Mouse (Mus musculus): ENCODE measurements around the gene Tmem164.

Tmem164 gene

GRCm38 (mm10) chrX:142688509-142688908, 7.3 kb downstream of the Tmem164 start:
- in situ Hi-C loops (cut with MboI; ENCODE audit: low sequenced_read_pairs), result no loop called here

- in situ Hi-C loops (cut with MboI; ENCODE audit: low sequenced_read_pairs), result no loop called here
These were observed 12.1 kb downstream of the Tmem164 start for GRCm38 (mm10) chrX:142693256-142693655.

GRCm38 (mm10) chrX:142694338-142694737, 13.1 kb downstream of the Tmem164 start:
- in situ Hi-C loops (cut with MboI; ENCODE audit: low sequenced_read_pairs), result no loop called here

- in situ Hi-C loops (cut with MboI; ENCODE audit: low sequenced_read_pairs), result no loop called here
These were observed 13.7 kb downstream of the Tmem164 start for GRCm38 (mm10) chrX:142694856-142695255.

- in situ Hi-C loops (cut with MboI; ENCODE audit: low sequenced_read_pairs), result no loop called here
These were observed 15.6 kb downstream of the Tmem164 start for GRCm38 (mm10) chrX:142696789-142697188.

GRCm38 (mm10) chrX:142697545-142698204, 16.5 kb downstream of the Tmem164 start:
- in situ Hi-C loops (cut with MboI; ENCODE audit: low sequenced_read_pairs), result no loop called here

- in situ Hi-C loops (cut with MboI; ENCODE audit: low sequenced_read_pairs), result no loop called here
These were observed 17.0 kb downstream of the Tmem164 start for GRCm38 (mm10) chrX:142698212-142698611.

- in situ Hi-C loops (cut with MboI; ENCODE audit: low sequenced_read_pairs), result no loop called here
These were observed 20.9 kb downstream of the Tmem164 start for GRCm38 (mm10) chrX:142702094-142702493.

- in situ Hi-C loops (cut with MboI; ENCODE audit: low sequenced_read_pairs), result no loop called here
These were observed 21.4 kb downstream of the Tmem164 start for GRCm38 (mm10) chrX:142702566-142702965.

GRCm38 (mm10) chrX:142703953-142704352, 22.7 kb downstream of the Tmem164 start:
- in situ Hi-C loops (cut with MboI; ENCODE audit: low sequenced_read_pairs), result no loop called here

GRCm38 (mm10) chrX:142708257-142708656, 27.1 kb downstream of the Tmem164 start:
- in situ Hi-C loops (cut with MboI; ENCODE audit: low sequenced_read_pairs), result no loop called here

GRCm38 (mm10) chrX:142716014-142716413, 34.8 kb downstream of the Tmem164 start:
- in situ Hi-C loops (cut with MboI; ENCODE audit: low sequenced_read_pairs), result no loop called here

- in situ Hi-C loops (cut with MboI; ENCODE audit: low sequenced_read_pairs), result no loop called here
These were observed 36.8 kb downstream of the Tmem164 start for GRCm38 (mm10) chrX:142717958-142718478.

- in situ Hi-C loops (cut with MboI; ENCODE audit: low sequenced_read_pairs), result no loop called here
These were observed 37.6 kb downstream of the Tmem164 start for GRCm38 (mm10) chrX:142718759-142719158.

- in situ Hi-C loops (cut with MboI; ENCODE audit: low sequenced_read_pairs), result no loop called here
These were observed 40.7 kb downstream of the Tmem164 start for GRCm38 (mm10) chrX:142721897-142722296.

GRCm38 (mm10) chrX:142724203-142724602, 43.0 kb downstream of the Tmem164 start:
- in situ Hi-C loops (cut with MboI; ENCODE audit: low sequenced_read_pairs), result no loop called here

GRCm38 (mm10) chrX:142725571-142725970, 44.4 kb downstream of the Tmem164 start:
- in situ Hi-C loops (cut with MboI; ENCODE audit: low sequenced_read_pairs), result no loop called here

- in situ Hi-C loops (cut with MboI; ENCODE audit: low sequenced_read_pairs), result no loop called here
These were observed 45.1 kb downstream of the Tmem164 start for GRCm38 (mm10) chrX:142726311-142726710.

GRCm38 (mm10) chrX:142727847-142728246, 46.6 kb downstream of the Tmem164 start:
- in situ Hi-C loops (cut with MboI; ENCODE audit: low sequenced_read_pairs), result no loop called here

GRCm38 (mm10) chrX:142729040-142729439, 47.8 kb downstream of the Tmem164 start:
- in situ Hi-C loops (cut with MboI; ENCODE audit: low sequenced_read_pairs), result no loop called here

GRCm38 (mm10) chrX:142729482-142729881, 48.3 kb downstream of the Tmem164 start:
- in situ Hi-C loops (cut with MboI; ENCODE audit: low sequenced_read_pairs), result no loop called here

GRCm38 (mm10) chrX:142737099-142737498, 55.9 kb downstream of the Tmem164 start:
- in situ Hi-C loops (cut with MboI; ENCODE audit: low sequenced_read_pairs), result no loop called here

GRCm38 (mm10) chrX:142737719-142738118, 56.5 kb downstream of the Tmem164 start:
- in situ Hi-C loops (cut with MboI; ENCODE audit: low sequenced_read_pairs), result no loop called here

All from CH12F3 (cell line).